Mouse (Mus musculus) limb, embryonic 11.5 days (tissue): ENCODE results near the gene Selenof. TPM values are rescaled to one million over a fixed set of nuclear protein-coding genes. Genes with fewer than 3 reads are reported as not detected.

Source experiments
- polyA plus RNA-seq: library from polyadenylated mRNA; unstranded; fragments of >200 nt; fragmentation: Nextera tagmentation; extraction: Ambion mirVana; gene quantifications from 2 replicates; pipeline ENCODE4 v1.2.1, GENCODE M21; 2014

Selenof gene
- polyA plus RNA-seq, 1 experiment from 2014 or later, result 386 TPM

Other genes with a start within 250 kb of the Selenof start
- gene Hs2st1, start 123 bp upstream of the Selenof start, polyA plus RNA-seq, result 14.1 and 14.8 TPM in 2 replicates
- 88.3 and 92.2 TPM in 2 replicates for gene Sh3glb1, start 150.0 kb downstream of the Selenof start, polyA plus RNA-seq
- gene Clca3a1, start 190.7 kb downstream of the Selenof start, polyA plus RNA-seq, result 0.11 TPM in 1 of 2 replicates, not detected in the other
- not detected in 2 replicates for gene Clca3a2, start 249.2 kb downstream of the Selenof start, polyA plus RNA-seq